Mouse (Mus musculus): Measurements from ENCODE around the gene Cmbl.

The Cmbl gene

DNA sequence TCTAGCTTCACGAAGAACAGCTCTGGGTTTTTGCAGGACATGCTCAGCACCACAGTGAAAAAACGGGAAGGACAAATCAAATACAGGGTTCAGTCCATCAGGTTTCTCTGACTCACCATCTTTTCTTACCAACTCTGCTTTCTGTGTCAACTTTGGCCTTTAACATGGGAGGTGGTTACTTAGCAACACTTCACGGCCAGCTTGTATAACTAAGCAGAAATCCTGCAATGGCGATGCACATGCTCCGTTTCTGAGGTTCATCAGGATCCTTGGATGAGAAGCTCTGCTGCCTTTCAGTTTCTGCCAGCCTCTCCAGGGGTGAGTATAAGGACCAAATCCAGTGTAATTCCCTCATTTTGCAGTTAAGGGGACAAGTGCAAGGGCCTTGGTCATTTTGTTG lies at the start of gene Cmbl:
Gene Cmbl, plus strand, starts transcription at position 206 of the 400 bp plus-strand sequence.
- DNase-seq (ENCODE audit: low spot score in 2 of 2) = no peak

DNA sequence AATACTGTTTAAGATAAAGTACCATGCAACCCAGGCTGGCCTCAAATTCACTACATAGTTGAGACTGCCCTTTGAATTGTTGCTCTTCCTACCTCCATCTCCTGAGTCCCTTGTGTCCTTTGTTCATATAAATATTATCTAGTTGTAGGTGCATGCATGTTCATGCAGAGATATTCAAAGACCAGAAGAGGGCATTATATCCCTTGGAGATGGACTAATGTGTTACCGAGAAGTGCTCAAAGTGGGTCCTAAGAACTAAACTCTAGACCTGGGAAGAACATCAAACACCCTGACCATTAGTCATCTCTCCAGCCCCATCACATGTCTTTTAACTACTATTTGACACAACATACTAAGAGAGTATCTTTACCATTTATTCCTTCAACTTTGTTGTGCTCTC lies 48.0 kb upstream of the Cmbl start:
- no peak for DNase-seq (ENCODE audit: low spot score in 2 of 2)

DNA sequence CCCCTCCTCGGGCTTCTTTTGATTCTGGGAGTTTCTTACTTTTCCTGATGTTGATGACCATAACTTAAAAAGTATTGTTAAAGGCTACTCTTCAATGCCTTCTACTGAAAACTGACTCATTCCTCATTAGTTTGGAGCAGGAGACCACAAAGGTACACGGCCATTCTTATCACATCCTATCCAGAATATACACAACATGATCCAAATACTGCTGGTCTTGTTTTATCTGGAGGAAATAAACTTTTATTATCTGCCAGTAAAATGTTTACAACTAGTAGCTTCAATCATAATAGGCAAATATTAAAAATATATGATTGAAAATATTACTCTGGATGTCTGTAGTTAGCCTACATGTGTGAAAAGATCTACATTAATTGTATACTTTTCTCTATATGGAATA lies 46.8 kb upstream of the Cmbl start:
- DNase-seq (ENCODE audit: low spot score in 2 of 2) = no peak

DNA sequence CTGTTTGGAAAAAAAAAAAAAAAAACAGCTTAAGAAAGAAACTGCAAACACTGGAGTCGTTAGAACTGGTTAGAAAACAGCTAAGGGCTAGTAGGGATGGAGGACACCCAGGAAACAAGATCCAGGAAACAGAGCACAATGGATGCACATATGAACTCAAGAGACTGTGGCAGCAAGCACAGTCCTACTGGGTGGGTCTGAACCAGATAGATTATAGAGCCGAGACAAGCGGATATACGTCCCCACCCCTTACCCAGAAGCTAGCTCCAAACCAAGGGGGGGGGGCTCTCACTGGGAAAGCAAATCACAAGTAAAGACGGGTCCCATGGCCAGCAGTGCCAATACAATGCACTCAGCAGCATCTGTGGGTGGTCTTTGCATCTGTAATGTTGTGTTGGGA lies 46.2 kb upstream of the Cmbl start:
- DNase-seq (ENCODE audit: low spot score in 2 of 2) = no peak

- no peak for DNase-seq (ENCODE audit: low spot score in 2 of 2)
Observed at GRCm38 (mm10) chr15:31526463-31526862, 38.7 kb upstream of the Cmbl start.

- DNase-seq (ENCODE audit: low spot score in 2 of 2) = no peak
Observed at GRCm38 (mm10) chr15:31528477-31528876, 36.7 kb upstream of the Cmbl start.

GRCm38 (mm10) chr15:31529103-31529502 lies 36.1 kb upstream of the Cmbl start:
- no peak for DNase-seq (ENCODE audit: low spot score in 2 of 2)

DNA sequence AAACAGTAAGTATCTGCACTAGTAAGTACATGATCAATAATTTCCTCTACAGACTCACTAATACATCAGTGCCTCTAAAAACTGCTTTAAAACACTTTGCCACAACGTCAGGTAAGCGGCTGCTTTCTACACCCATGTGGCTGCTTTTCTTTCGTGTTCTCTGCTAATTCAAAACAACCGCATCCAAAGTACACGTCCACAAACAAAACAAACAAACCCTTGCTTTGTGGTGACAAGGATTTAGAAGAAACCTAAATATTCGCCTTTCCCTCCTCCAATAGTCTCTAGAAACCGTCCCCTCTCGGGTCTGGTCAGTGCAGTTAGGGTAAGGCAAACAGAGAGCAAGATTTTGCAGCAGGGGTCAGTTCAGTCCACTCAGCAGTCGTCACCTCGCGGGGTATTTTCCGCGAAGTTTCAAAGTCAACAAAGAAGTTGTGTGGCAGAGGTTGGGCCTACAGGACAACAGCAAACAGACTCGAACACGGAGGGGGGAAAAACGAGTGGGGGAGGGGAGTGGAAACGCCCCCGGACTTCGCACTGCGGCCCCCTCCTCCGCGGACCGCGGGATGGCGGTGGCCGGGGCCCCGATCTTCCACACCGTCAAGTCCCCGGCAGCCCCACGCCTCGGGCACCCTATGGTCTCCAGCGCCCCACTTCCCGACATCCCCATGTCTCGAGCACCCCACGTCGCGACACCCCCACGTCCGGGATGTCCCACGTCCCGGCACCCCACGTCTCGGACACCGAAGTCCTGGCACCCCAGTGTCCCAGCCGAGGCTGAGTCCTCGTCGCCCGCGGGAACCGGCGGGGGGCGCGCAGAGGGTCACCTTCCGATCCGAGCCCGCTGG lies 35.2 kb upstream of the Cmbl start:
- DNase-seq (ENCODE audit: low spot score in 2 of 2) = peak in 1 of 2 experiments; percentile 33

GRCm38 (mm10) chr15:31530659-31531445 lies 34.3 kb upstream of the Cmbl start, which contains the start of gene March6:
Gene March6, minus strand, starts transcription at chr15:31531053.
- DNase-seq (ENCODE audit: low spot score in 2 of 2) = peak; percentile 84 to 88

DNA sequence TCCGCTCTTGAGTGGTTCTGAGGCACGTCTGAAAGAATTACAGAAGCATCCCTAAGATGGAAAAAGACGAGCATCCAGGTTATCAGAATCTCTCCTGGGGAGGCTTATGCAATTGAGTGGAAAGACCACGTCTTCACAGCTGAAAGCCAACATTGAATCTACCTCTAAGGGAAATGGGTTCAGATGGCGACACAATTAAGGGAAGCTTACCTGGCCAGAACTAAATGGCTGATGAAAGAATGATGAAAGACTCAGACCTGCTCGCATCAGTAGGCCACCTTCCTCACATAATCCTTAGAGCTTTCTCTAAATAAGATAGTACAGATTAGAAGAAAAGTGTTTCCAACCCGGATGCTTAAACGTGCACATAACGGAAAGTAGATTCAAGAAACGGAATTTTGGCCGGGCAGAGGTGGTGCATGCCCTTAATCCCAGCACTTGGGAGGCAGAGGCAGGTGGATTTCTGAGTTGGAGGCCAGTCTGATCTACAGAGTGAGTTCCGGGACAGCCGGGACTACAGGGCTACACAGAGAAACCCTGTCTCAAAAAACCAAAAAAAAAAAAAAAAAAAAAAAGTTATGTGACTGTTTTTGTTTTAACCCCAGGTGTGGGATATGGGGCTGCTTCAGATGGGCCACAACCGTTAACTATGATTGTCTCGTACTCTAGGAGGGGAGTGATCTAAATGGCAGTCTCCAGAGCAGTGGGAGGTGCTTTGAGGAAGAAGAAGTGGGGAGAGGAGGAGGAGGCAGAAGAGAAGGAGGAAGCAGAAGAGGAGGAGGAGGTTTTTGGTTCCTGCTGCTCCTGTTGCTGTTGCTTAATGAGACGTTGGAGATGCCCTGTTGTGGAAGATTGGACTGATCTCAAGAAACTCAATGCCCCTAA lies 33.5 kb upstream of the Cmbl start:
- no peak for DNase-seq (ENCODE audit: low spot score in 2 of 2)

- no peak for DNase-seq (ENCODE audit: low spot score in 2 of 2)
Observed at GRCm38 (mm10) chr15:31532331-31533021, 32.7 kb upstream of the Cmbl start.

DNA sequence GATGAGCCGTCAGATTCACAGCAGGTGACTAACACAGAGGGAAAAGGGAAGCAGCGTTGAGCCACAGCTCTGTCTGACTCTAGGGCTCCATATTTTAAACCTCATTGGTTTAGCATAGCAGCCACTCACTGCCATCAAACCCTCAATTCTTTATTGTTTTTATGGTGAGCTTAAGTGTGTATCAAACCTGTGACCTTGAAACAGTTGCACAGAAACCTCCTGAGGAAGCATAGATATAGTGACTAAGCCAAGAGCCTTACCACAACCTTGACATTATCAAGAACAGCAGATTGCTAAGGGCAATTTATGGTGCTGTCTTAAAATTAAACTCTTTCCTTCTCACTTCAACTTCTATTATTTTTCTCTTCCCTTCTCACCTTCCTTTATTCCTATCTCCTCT lies 31.7 kb upstream of the Cmbl start:
- DNase-seq (ENCODE audit: low spot score in 2 of 2) = no peak

DNA sequence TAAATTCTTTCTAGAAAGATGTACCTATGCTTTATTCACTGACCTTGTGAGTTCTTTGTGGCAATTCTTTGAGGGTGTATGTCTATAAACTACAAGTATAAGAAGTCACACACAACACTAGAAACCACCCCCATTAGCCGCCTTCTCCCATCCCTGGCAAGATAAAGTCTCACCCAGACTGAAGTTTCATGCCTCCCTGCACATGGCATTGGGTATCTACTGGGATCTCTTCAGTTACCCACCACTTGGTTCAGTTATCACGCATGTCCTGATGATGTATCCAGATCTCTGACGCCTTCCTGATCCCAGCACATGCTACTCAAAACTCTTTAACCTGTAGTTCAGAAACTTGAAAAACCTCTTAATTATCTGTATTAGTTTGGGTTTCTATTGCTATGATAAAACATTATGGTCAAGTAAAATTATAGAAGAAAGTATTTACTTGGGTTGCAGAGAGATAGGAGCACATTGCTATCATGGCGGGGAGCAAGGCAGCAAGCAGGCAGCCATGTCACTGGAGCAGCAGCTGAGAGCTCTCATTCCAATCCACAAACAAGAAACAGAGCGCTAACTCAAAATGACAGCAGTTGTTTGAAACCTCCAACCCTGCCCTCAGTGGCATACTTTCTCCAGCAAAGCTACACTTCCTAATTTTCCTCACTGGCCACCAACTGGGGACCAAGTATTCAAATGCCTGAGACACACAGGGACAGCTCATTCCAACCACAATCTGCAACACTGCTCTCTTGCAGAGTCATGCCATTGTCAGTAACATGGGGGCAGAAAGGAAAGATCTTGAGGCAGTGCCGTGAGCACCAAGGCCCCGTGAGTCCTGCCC lies 30.5 kb upstream of the Cmbl start:
- DNase-seq (ENCODE audit: low spot score in 2 of 2) = no peak

DNA sequence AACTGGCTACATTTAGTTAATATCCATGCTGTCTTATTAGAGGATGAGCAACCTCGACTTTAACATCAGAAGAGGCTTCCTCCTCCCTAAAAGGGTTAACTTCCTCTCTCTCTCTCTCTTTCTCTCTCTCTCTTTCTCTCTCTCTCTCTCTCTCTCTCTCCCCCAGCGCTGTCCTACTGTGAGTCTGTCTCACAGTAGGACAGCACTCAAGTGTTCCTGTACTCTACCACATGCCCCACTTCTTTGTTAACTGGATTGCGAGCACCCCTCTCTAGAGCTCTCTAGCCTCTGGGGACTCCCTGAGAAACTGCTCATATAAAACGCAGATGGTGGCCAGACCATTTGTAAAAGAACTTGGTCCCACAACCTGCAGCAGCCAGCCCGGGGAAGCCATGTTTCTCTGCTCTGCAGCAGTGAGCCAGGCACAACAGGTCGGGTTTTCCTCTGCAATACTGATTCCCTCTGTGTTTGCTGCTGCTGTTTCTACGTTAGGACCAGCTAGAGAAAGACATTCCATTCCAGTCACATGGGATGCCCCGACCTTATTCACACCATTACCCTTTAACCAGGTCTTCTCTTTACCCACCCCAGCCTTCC lies 29.8 kb upstream of the Cmbl start:
- DNase-seq (ENCODE audit: low spot score in 2 of 2) = no peak

GRCm38 (mm10) chr15:31536051-31536737 lies 29.0 kb upstream of the Cmbl start:
- DNase-seq (ENCODE audit: low spot score in 2 of 2) = peak; percentile 49 to 62

- no peak for DNase-seq (ENCODE audit: low spot score in 2 of 2)
Observed at GRCm38 (mm10) chr15:31537706-31538105, 27.5 kb upstream of the Cmbl start.

GRCm38 (mm10) chr15:31538346-31538745 lies 26.8 kb upstream of the Cmbl start:
- no peak for DNase-seq (ENCODE audit: low spot score in 2 of 2)

DNA sequence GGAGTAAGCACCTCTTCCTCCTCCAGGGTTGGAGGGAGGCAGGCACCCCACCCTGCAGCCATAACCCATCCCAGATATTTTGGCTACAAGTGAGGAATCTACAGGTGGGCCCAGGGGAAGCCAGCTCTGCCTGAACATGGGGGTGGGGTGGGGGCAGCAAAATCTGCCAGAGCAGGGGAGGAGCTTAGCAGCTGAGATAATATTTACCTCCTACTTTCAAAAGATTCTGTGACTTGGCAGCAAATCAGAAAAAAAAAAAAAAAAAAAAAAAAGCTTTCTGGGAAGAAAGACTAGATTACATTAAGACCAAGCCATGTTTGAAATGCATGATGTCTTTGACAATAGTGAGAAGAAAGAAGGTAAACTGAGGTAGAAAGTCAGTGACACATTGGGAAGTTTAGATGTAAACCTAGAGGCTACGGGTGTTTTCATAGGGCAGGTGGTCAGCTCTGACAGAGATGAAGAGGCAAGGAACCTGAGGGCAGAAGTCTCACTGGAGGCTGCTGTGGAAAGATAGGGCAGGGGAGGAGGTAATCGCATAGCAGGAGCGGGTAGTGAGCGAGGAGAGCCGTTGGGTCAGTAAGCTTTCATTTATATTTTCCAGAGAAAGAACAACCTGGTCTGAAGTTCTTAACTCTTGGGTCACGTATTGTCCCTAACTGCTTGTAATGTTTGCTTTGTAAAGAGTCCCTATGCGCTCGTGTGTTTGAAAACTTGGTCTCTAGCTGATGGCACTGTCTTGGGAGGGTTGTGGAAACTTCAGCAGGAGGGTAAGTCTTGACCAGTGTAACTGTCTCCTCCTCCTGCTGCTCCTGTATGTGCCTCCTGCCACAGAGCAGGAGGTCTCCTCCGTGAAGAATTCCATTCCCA lies 25.3 kb upstream of the Cmbl start:
- no peak for DNase-seq (ENCODE audit: low spot score in 2 of 2)

DNA sequence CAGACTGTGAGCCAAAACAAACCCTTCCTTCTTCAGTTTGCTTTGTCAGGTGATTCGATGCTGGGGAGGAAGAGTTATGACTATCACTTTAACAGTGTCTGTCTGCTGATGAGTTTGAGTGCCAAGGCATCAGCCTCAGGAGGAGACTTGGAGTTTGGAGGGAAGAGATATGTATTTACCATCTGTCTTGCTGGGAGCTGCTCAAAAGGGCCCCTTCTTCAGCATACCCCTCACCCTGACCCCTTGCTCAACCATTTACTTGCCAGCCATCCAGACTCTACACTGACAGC lies 24.7 kb upstream of the Cmbl start:
- no peak for DNase-seq (ENCODE audit: low spot score in 2 of 2)

Measured in frontal cortex, postnatal 14 days (tissue).